Mouse (Mus musculus) liver, adult 2 months (tissue): Measurements from ENCODE around the gene Rack1.

Experiments used
- CTCF ChIP-seq: fragments of 200-500 bp; IDR thresholded peaks from 2 replicates; pipeline ENCODE4 v1.5.1; 2011; ENCODE audit warnings: low read depth, low read length, control low read depth
- POLR2A ChIP-seq: fragments of 200-500 bp; IDR thresholded peaks from 2 replicates; pipeline ENCODE4 v1.6.1; 2011; ENCODE audit warnings: low read length, control low read depth; ENCODE audit not compliant: insufficient read depth; ENCODE audit errors: extremely low read depth

DNA sequence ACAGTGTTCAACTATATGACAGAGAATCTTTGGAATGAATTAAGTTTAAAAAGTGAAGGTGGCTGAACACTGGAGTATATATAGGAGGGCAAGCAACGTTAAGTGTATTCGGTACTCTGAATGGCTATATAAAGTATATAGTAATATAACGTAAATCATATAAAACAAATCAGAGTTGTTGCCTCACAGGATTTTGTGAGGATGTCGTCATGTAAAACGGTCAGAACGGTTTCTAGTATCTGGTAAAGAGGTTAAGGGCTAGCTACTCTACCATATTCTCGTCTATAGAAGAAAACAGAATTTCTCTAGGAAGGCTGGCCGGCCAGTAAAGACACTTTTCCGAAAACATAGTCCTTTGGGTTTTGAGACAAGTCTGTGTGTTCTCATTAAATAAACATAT, 17.7 kb downstream of the Rack1 start:
- TF ChIP-seq CTCF = no peak
- TF ChIP-seq POLR2A = no peak
